Mouse (Mus musculus): ENCODE data around the gene Lsm2. TPM values are rescaled to one million over a fixed set of nuclear protein-coding genes. Genes with fewer than 3 reads are reported as not detected.
"Not testable (repeated sequence)": the region's sequence is repeated elsewhere in the genome, so short reads cannot be mapped to it uniquely, and the experiment has no call there.

Lsm2 gene
- polyA plus RNA-seq, 1 experiment from 2014 or later: 211 TPM

- not testable (repeated sequence) for H3K4me3 ChIP-seq (ENCODE audit: low read depth, low read length); H3K9ac ChIP-seq (ENCODE audit: low read length); ATAC-seq (ENCODE audit: insufficient read depth, low FRiP score, low TSS enrichment); DNase-seq (ENCODE audit: low spot score); H3K4me1 ChIP-seq (ENCODE audit: control insufficient read depth, insufficient read depth, low read length); H3K9me3 ChIP-seq (ENCODE audit: control insufficient read depth, low read length); H3K27me3 ChIP-seq (ENCODE audit: control insufficient read depth, insufficient read depth, low read length); H3K36me3 ChIP-seq (ENCODE audit: control insufficient read depth, insufficient read depth, low read length); H3K4me2 ChIP-seq (ENCODE audit: low read depth); H3K27ac ChIP-seq (ENCODE audit: low read depth, low read length)
- 81% methylated on average over 1 of the region's 1 CpGs for WGBS
Measured at GRCm38 (mm10) chr17:35033703-35034102, 52.0 kb downstream of the Lsm2 start.

- H3K4me2 ChIP-seq (ENCODE audit: low read depth): no peak overlapping the region
- no peak overlapping the region for H3K9ac ChIP-seq (ENCODE audit: low read length)
- H3K36me3 ChIP-seq (ENCODE audit: control insufficient read depth, insufficient read depth, low read length): no peaks in the 10 kb centered on the region
- no peak overlapping the region for H3K27ac ChIP-seq (ENCODE audit: low read depth, low read length)
- no peak for DNase-seq (ENCODE audit: low spot score)
- no peaks in the 10 kb centered on the region for H3K27me3 ChIP-seq (ENCODE audit: control insufficient read depth, insufficient read depth, low read length)
- WGBS: 80% methylated on average over 6 of the region's 6 CpGs
- no peak for ATAC-seq (ENCODE audit: insufficient read depth, low FRiP score, low TSS enrichment)
- no peak overlapping the region for H3K4me3 ChIP-seq (ENCODE audit: low read depth, low read length)
- no peaks in the 10 kb centered on the region for H3K9me3 ChIP-seq (ENCODE audit: control insufficient read depth, low read length)
- no peaks in the 10 kb centered on the region; the same call in 1 of the 2 replicates for H3K4me1 ChIP-seq (ENCODE audit: control insufficient read depth, insufficient read depth, low read length)
Measured at GRCm38 (mm10) chr17:35034896-35035295, 53.2 kb downstream of the Lsm2 start.

Other genes with a start within 250 kb of the Lsm2 start
- not detected in 2 replicates for gene C4b, start 238.0 kb upstream of the Lsm2 start, polyA plus RNA-seq (2014; fragmentation: Nextera tagmentation; extraction: Ambion mirVana)
- not detected in 2 replicates for gene Cyp21a1, start 177.3 kb upstream of the Lsm2 start, polyA plus RNA-seq (2014; fragmentation: Nextera tagmentation; extraction: Ambion mirVana)
- 20.3 and 24.7 TPM in 2 replicates for gene Stk19, start 144.9 kb upstream of the Lsm2 start, polyA plus RNA-seq (2014; fragmentation: Nextera tagmentation; extraction: Ambion mirVana)
- gene Dxo, start 144.8 kb upstream of the Lsm2 start, polyA plus RNA-seq (2014; fragmentation: Nextera tagmentation; extraction: Ambion mirVana): 69.4 and 71.0 TPM in 2 replicates
- gene Skiv2l, start 131.7 kb upstream of the Lsm2 start, polyA plus RNA-seq (2014; fragmentation: Nextera tagmentation; extraction: Ambion mirVana): 45.0 and 55.7 TPM in 2 replicates
- 125 and 132 TPM in 2 replicates for gene Nelfe, start 131.5 kb upstream of the Lsm2 start, polyA plus RNA-seq (2014; fragmentation: Nextera tagmentation; extraction: Ambion mirVana)
- gene Cfb, start 119.3 kb upstream of the Lsm2 start, polyA plus RNA-seq (2014; fragmentation: Nextera tagmentation; extraction: Ambion mirVana): 2.6 and 2.9 TPM in 2 replicates
- 1.7 and 2.1 TPM in 2 replicates for gene Zbtb12, start 102.4 kb upstream of the Lsm2 start, polyA plus RNA-seq (2014; fragmentation: Nextera tagmentation; extraction: Ambion mirVana)
- gene Gm20547, start 99.8 kb upstream of the Lsm2 start, polyA plus RNA-seq (2014; fragmentation: Nextera tagmentation; extraction: Ambion mirVana): not detected in 2 replicates
- gene C2, start 83.6 kb upstream of the Lsm2 start, polyA plus RNA-seq (2014; fragmentation: Nextera tagmentation; extraction: Ambion mirVana): 0.57 and 0.86 TPM in 2 replicates
- 62.7 and 70.3 TPM in 2 replicates for gene Ehmt2, start 83.4 kb upstream of the Lsm2 start, polyA plus RNA-seq (2014; fragmentation: Nextera tagmentation; extraction: Ambion mirVana)
- not detected in 2 replicates for gene Slc44a4, start 67.4 kb upstream of the Lsm2 start, polyA plus RNA-seq (2014; fragmentation: Nextera tagmentation; extraction: Ambion mirVana)
- gene Neu1, start 50.6 kb upstream of the Lsm2 start, polyA plus RNA-seq (2014; fragmentation: Nextera tagmentation; extraction: Ambion mirVana): 16.4 and 16.8 TPM in 2 replicates
- gene Hspa1b, start 22.6 kb upstream of the Lsm2 start, polyA plus RNA-seq (2014; fragmentation: Nextera tagmentation; extraction: Ambion mirVana): 0.13 and 0.37 TPM in 2 replicates
- not detected in 2 replicates for gene Gm20481, start 11.9 kb upstream of the Lsm2 start, polyA plus RNA-seq (2014; fragmentation: Nextera tagmentation; extraction: Ambion mirVana)
- gene Hspa1a, start 9.7 kb upstream of the Lsm2 start, polyA plus RNA-seq (2014; fragmentation: Nextera tagmentation; extraction: Ambion mirVana): 1.1 and 1.9 TPM in 2 replicates
- gene Hspa1l, start 9.2 kb upstream of the Lsm2 start, polyA plus RNA-seq (2014; fragmentation: Nextera tagmentation; extraction: Ambion mirVana): 1.8 and 2.0 TPM in 2 replicates
- 109 and 114 TPM in 2 replicates for gene Vars, start 19.1 kb downstream of the Lsm2 start, polyA plus RNA-seq (2014; fragmentation: Nextera tagmentation; extraction: Ambion mirVana)
- 0.08 TPM in 1 of 2 replicates, not detected in the other for gene Vwa7, start 34.7 kb downstream of the Lsm2 start, polyA plus RNA-seq (2014; fragmentation: Nextera tagmentation; extraction: Ambion mirVana)
- gene Sapcd1, start 46.2 kb downstream of the Lsm2 start, polyA plus RNA-seq (2014; fragmentation: Nextera tagmentation; extraction: Ambion mirVana): 3.9 and 5.2 TPM in 2 replicates
- gene Msh5, start 64.9 kb downstream of the Lsm2 start, polyA plus RNA-seq (2014; fragmentation: Nextera tagmentation; extraction: Ambion mirVana): 4.1 and 6.2 TPM in 2 replicates
- 82.8 and 89.7 TPM in 2 replicates for gene Clic1, start 68.1 kb downstream of the Lsm2 start, polyA plus RNA-seq (2014; fragmentation: Nextera tagmentation; extraction: Ambion mirVana)
- 638 and 659 TPM in 2 replicates for gene Ddah2, start 77.2 kb downstream of the Lsm2 start, polyA plus RNA-seq (2014; fragmentation: Nextera tagmentation; extraction: Ambion mirVana)
- gene Ly6g6c, start 83.5 kb downstream of the Lsm2 start, polyA plus RNA-seq (2014; fragmentation: Nextera tagmentation; extraction: Ambion mirVana): 0.43 TPM in 1 of 2 replicates, not detected in the other
- gene Mpig6b, start 84.3 kb downstream of the Lsm2 start, polyA plus RNA-seq (2014; fragmentation: Nextera tagmentation; extraction: Ambion mirVana): 1.5 and 2.0 TPM in 2 replicates
- gene Ly6g6e, start 95.0 kb downstream of the Lsm2 start, polyA plus RNA-seq (2014; fragmentation: Nextera tagmentation; extraction: Ambion mirVana): 0.39 and 0.46 TPM in 2 replicates
- 1.0 and 3.2 TPM in 2 replicates for gene Ly6g6d, start 96.2 kb downstream of the Lsm2 start, polyA plus RNA-seq (2014; fragmentation: Nextera tagmentation; extraction: Ambion mirVana)
- 1.3 and 1.4 TPM in 2 replicates for gene Ly6g6f, start 103.7 kb downstream of the Lsm2 start, polyA plus RNA-seq (2014; fragmentation: Nextera tagmentation; extraction: Ambion mirVana)
- gene Abhd16a, start 107.4 kb downstream of the Lsm2 start, polyA plus RNA-seq (2014; fragmentation: Nextera tagmentation; extraction: Ambion mirVana): 50.5 and 59.9 TPM in 2 replicates
- not detected in 2 replicates for gene Ly6g5c, start 126.4 kb downstream of the Lsm2 start, polyA plus RNA-seq (2014; fragmentation: Nextera tagmentation; extraction: Ambion mirVana)
- 0.45 and 0.78 TPM in 2 replicates for gene Ly6g5b, start 133.6 kb downstream of the Lsm2 start, polyA plus RNA-seq (2014; fragmentation: Nextera tagmentation; extraction: Ambion mirVana)
- gene Gpank1, start 139.6 kb downstream of the Lsm2 start, polyA plus RNA-seq (2014; fragmentation: Nextera tagmentation; extraction: Ambion mirVana): 26.1 and 28.9 TPM in 2 replicates
- 303 and 319 TPM in 2 replicates for gene Csnk2b, start 140.2 kb downstream of the Lsm2 start, polyA plus RNA-seq (2014; fragmentation: Nextera tagmentation; extraction: Ambion mirVana)
- gene D17H6S53E, start 144.5 kb downstream of the Lsm2 start, polyA plus RNA-seq (2014; fragmentation: Nextera tagmentation; extraction: Ambion mirVana): 7.0 and 7.6 TPM in 2 replicates
- 0.81 and 0.93 TPM in 2 replicates for gene Apom, start 150.2 kb downstream of the Lsm2 start, polyA plus RNA-seq (2014; fragmentation: Nextera tagmentation; extraction: Ambion mirVana)
- gene Bag6, start 153.3 kb downstream of the Lsm2 start, polyA plus RNA-seq (2014; fragmentation: Nextera tagmentation; extraction: Ambion mirVana): 99.4 and 105 TPM in 2 replicates
- gene Prrc2a, start 183.0 kb downstream of the Lsm2 start, polyA plus RNA-seq (2014; fragmentation: Nextera tagmentation; extraction: Ambion mirVana): 185 and 194 TPM in 2 replicates
- 4.1 and 6.7 TPM in 2 replicates for gene Aif1, start 194.2 kb downstream of the Lsm2 start, polyA plus RNA-seq (2014; fragmentation: Nextera tagmentation; extraction: Ambion mirVana)
- 5.8 and 9.1 TPM in 2 replicates for gene Lst1, start 206.6 kb downstream of the Lsm2 start, polyA plus RNA-seq (2014; fragmentation: Nextera tagmentation; extraction: Ambion mirVana)
- gene Ltb, start 212.6 kb downstream of the Lsm2 start, polyA plus RNA-seq (2014; fragmentation: Nextera tagmentation; extraction: Ambion mirVana): 0.27 TPM in 1 of 2 replicates, not detected in the other
- gene Tnf, start 220.1 kb downstream of the Lsm2 start, polyA plus RNA-seq (2014; fragmentation: Nextera tagmentation; extraction: Ambion mirVana): 0.16 TPM in 1 of 2 replicates, not detected in the other
- 0.28 TPM in 1 of 2 replicates, not detected in the other for gene Lta, start 223.5 kb downstream of the Lsm2 start, polyA plus RNA-seq (2014; fragmentation: Nextera tagmentation; extraction: Ambion mirVana)
- 0.50 TPM in 1 of 2 replicates, not detected in the other for gene Gm16181, start 239.0 kb downstream of the Lsm2 start, polyA plus RNA-seq (2014; fragmentation: Nextera tagmentation; extraction: Ambion mirVana)

Measured in neural tube, embryonic 11.5 days (tissue).